Mouse (Mus musculus) kidney, postnatal 14 days (tissue): Measurements from ENCODE around the gene Ddn.
A peak's percentile ranks its signal among the peaks of the same experiment; 100 is the strongest.
"Not testable (repeated sequence)": the region's sequence is repeated elsewhere in the genome, so short reads cannot be mapped to it uniquely, and the experiment has no call there.

Source experiments
- DNase-seq: peaks from one replicate; pipeline ENCODE4 v3.0.0; 2022; ENCODE audit warnings: mixed read lengths

Gene Ddn

DNA sequence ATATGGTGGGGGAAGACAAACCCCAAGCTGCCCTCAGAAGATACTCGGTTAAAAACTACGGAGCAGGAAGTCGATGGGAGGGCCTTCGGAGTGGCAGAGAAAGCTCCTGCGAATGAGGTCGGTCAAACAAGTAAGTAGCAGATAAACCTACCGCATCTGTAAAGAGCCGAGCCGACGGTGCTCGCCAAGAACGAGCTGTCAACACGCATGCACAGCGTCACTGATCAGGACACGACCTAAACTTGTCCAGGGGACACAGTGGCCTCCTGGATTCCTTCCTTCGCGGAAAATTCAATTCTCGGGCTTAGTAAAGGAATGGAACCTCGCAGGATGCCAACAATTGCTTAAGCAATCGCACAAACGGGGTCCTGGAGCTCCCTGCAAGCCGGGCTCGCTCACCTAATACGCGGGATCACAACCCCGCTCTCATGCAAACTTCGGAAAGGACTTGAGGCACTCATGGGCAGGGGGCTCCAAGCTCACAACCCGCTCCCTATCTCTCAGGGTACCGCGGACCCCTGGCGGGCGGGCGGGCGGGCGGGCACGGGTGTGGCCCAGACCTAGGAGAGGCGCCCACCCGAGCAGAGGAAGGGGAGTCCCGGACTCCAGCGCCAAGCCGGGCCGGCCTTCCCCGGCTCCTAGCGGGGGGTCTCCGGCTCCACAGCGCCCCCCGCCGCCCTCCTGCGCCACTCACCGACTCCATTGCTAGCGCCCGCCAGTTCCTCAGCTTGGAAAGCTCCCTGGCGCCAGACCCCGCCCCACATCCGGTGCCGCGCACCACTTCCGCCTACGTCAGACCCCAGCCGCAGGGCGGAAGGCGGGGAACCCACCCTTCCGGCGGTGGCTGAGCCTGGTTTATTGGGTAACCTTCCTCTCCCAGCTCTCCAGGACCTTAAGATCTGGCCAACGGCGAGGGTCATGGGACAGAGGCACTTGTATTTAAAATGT lies 21.7 kb upstream of the Ddn start, which contains the start of gene Prkag1:
TSS of gene Prkag1 (minus strand) at position 786 of the 948 bp plus-strand sequence.
- DNase-seq, result peak; percentile 98

DNA sequence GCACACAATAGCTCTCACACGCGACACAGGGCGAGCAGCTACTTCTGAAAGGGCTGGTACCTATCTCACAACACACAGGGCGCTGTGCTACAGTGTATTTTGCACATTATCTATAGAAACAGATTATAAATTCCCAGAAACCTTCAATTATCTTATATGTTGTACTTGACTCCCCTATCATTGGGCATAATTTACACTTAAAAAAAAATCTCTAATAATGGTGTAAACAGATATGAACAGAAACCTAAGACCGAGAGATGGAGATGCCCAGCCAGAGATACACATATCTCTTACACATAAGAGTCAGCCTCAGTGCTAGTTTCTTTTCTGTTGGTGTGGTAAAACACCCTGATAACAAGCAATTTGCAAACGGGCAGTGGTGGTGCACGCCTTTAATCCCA lies 18.3 kb upstream of the Ddn start:
- DNase-seq, result no peak

DNA sequence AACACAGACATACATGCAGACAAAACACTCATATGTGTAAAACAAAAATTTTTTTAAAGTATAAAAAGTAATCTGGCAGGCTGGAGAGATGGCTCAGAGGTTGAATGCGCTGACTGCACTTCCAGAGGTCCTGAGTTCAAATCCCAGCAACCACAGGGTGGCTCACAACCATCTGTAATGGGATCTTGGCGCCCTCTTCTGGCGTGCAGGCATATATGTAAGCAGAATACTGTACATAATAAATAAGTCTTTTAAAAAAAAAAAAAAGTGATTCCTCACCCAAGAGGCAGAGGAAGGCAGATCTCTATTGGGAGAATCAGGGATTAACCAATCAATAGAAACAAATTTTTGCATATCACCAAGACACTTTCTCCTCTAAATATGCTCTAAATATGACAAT lies 14.1 kb upstream of the Ddn start:
- no peak for DNase-seq

DNA sequence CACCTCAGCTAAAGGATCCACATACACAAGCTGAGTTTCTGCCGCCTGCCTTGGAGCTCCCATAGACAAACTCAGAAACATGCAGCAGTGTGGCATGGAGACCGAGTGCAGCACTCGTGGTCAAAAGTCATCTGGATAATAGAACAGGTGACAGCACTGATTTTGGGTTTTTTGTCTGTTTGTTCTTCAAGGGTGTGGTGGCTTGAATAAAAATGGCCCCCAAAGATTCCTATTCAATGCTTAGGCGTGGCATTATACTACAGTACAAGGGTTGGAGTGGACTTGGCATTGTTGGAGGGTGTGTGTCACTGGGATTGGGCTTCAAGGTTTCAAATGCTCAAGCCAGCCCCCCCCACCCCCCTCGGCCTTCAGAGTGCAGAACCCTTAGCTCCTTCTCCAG lies 12.9 kb upstream of the Ddn start:
- no peak for DNase-seq

DNA sequence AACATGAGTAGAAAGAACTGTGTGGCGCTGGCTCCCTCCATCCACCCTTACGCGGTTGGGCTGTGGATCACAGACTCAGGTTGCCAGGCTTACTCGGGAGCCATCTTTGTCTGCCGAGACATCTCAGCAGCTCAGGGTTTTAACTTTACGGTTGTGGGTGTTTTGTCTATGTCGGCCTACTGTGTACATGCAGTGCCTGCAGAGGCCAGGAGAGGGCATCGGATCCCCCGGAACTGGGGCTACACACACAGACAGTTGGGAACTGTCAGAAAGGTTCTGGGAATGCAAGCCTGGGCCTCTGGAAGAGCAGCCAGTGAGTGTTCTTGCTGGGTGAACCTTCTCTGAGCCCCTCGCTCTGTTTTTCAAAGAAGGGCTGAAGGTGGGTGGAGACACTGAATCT lies 12.1 kb upstream of the Ddn start:
- no peak for DNase-seq

DNA sequence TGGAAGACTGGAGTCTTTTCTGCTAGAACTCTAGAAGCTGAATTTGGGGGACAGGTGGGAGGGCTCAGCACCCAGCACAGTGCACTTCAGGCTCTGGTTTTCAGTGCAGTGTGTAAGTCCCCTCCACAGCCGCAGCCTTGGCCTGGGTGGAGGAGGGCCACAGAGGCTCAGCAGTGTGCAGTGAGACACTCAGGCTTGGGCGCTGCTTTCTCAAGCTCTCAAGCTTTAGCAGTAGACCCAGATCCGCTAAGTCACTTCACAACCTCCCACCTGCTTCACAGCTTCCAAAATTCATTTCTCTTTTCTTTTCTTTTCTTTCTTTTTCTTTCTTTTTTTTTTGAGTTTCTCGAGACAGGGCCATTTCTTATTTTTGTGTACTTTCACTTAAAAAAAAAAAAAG lies 11.6 kb upstream of the Ddn start:
- no peak for DNase-seq

DNA sequence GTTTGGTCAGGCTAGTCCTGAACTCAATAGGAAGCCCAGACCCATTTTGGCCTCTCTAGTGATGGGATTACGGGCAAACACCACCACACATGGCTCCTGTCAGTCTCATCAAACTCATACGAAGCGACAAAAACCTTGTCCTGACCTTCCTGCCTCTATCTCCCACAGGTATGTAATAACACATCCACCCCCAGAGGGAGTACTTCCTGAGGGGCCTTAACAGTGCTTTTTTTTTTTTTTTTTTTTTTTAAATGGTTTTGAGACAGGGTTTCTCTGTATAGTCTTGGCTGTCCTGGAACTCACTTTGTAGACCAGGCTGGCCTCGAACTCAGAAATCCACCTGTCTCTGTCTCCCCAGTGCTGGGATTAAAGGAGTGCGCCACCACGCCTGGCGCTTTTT lies 8.9 kb upstream of the Ddn start:
- DNase-seq, result no peak

DNA sequence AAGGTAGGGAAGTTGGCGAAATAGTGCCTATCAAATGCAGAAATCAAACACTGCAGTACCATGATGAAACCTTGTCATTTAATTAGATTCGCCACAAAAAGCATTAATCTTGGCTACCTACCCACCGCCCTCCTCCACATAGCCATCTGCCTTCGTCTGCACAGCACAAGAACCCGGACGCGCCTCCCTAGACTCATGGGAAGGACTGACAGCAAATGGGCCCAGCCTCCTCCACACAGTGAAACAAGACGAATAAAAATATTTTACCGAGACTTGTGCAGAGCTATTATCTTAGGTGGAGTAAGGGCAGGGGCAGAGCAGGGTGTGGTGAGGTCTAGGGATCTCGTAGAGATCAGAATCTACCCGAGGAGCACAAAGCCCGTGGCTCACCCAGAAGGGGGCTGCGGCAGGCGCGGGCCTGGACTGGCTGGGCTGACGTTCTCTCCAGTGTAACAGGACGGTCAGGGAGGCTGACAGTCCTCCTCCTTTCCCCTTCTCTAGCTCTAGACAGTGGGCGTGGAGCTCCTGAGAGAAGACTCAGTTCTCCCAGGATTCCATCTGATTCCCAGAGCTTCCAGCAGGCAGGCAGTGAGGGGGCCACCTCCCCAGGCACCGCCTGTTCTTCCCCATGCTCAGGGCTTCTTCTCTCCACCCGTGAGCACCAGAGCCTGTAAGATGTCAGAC lies 3.6 kb upstream of the Ddn start:
- no peak for DNase-seq

DNA sequence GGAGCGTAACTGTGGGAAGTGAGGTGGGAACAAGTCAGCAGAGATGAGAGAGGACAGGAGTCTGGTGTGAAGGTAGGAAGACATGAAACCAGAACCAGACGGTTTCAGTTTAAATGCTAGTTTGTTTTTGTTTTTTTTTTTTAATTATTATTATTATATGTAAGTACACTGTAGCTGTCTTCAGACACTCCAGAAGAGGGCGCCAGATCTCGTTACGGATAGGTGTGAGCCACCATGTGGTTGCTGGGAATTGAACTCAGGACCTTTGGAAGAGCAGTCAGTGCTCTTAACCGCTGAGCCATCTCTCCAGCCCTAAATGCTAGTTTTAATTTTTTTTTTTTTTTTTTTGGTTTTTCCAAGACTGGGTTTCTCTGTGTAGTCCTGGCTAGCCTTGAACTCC lies 922 bp upstream of the Ddn start:
- DNase-seq, result not testable (repeated sequence)

DNA sequence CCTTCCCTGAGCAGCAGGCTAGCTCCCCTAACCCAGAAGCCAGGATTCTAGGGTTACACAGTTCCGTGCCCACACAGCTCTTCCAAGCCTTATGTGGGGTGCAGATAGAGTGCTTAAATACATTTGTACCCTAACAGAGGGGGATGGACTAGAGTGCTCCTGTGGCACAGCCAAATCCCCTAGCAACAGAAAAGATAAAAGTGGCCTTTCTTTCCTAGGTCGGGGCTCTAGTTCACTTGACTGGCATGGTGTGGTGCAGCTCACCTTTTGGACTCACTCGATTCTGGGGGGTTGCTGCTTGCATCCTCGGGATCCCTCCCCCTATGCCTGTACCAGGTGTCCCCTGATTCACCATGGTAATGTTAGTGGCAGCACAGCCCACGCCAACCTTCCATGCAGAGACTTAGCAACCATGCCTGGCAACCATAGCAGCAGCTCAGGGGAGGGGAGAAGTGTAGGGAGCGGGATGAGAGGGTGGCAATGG lies 597 bp downstream of the Ddn start:
- no peak for DNase-seq

DNA sequence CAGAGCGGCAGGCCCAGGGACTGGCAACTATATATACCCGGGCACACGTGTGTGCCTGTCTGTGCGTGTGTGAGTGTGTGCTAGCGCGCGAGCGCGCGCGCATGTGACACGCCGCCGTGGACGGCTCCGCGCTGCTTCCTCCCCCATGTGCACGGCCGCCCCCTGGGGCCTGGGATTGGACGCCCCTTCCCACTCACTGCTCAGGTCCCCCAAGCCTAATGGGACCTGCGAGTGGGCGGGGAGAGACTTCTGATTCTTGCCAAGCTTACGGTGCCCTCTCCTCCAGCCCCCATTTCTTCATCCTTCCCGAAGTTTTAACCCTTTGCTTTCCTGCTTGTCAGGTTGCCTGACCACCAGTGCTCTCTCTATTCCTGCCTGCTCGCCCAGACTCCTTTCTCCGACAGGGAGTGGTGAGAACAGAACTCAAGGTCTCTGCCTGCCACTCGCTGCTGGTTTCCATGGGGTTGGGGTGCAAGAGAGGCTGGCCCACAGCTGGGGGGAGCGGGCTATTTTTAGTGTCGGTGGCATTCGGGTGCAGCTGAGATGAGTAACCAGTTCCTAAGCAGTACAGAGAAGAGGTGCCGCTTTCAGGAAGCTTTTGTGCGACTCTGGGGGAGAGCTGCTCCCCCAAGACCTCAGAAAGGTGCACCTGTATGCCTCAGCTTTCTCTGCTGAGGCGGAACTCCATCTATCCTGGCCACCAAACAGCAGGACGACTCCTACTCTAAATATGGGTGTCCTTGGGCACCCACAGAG lies 1.2 kb downstream of the Ddn start:
- DNase-seq, result peak; percentile 34

DNA sequence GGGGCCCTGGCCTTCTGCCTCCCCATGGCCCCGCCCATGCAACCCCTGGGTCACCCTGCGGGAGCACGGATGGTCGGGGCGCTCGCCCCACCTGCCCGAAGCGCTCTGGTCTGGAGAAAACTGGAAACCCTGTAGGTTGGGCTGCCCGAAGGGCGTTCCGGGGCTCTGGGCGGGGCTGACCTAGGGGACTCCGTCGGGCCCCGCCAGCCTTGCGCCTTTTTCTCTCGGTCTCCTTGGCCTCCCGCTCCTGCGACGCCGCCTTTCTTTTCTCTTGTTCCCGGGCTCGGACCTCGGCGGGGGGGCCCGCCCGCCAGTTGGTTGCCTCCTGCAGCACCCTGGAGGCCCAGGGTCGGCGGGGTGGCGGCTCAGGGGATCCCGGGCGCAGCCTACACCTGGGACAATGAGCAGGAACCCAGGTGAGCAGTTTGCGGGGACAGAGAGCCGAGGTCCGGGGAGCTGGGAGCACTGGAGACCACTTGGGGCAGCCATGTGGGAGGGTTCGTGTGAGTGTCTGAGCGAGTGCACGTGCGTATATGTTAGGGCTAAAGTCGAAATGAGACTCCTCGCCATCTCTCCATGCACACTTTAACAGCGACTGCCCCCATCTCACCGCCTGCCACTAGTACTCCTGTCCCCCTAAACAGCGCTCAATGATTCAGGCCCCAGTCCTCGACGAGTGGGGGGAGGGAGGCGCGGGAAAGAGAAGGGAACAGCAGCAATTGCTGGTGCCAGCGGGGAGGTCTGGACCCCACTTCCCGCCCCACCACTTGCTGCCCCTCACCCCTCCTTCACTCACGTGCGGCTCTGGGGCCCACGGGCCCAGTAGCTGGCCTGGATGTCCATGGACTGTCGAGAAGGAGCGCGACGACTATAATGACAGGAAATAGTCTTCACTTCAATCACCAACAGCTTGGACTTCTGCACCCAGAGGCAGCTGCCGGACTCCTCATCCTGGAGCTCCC lies 2.2 kb downstream of the Ddn start:
- peak; percentile 46 for DNase-seq

DNA sequence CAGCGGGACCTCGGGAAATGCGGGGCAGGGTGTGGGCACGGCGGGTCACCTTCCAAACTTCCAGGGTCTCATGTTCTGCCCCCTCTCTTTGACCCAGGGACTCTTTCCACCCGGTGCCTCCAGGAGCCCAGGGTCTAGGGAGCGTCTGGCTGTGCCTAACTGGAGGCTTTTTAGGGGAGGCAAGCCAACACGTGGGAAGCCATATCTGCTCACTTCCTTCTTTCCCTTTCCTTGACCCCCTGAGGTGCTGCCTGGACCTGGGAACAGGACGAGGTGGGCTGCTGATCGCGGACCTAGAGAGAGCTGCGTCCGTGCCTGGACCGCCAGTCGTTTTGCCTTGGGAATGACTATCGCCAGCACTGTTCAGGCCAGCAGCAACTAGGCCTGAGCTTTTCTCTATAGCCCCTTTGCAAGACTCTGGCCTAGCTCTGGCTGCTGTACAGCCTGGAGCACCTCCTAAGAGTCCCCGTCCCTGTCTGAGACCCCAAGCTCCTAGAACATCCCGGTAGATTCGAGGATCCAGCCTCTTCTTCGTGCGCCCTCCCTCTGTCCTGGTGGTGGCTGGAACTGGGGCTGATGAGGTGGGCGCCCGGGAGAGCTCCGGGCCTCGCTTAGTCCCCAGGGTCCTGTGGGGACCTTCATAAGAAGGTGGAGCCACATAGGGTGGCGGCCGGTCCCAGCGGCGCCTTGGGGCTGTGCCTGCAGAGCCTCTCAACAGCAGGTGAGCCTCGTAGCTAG lies 3.0 kb downstream of the Ddn start:
- DNase-seq, result no peak

DNA sequence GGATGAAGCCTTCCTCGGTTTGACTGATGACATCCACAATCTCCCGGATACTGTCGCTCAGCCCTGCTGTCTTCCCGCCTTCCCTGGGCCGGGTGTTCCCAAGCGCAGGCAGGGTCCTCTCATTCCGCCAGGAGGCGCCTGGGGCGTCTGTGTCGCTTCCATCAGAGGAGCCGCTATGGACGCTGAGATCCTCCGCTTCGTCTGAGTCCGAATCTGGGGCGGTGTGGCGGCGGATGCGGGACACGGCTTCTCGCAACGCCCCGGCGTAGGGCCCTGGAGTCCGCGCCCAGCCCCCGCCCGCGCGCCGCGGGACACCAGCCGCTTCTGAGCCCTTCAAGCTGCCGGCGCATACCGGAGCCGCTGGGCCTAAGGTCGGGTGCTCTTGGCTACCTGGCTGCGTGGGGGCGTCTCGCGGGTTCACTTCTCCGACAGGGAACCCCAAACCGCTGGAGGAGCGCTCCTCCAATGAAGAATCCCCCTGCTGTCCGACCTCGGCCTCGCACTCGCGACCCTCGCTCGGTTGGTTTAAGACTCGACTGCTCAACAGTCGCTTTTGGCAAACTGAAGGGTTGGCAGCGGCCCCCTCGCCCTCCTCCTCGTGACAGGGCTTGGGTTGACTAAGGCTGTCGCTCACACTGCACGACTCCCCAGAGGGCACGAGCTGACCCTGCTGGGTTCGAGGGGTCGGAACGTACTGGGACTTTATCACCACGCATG lies 3.8 kb downstream of the Ddn start:
- peak; percentile 82 for DNase-seq

DNA sequence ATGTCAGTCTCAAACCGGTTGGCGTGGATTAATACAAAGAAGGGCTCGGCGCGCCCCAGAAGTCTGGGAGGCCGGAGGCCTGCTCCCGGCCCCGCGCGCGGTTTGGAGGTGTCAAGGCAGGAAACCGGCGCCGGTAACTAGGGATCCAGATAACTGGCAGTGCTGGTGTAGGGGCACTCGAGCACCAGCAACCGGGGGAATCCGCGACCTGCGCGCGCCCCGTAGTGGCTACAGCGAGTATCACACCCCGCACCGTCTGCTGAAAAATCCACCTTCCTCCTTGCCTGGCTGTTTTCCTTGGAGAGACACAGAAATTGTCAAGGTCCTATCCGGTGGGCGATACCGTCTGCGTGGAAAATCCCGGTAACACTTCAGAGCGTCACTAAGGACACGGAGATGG lies 5.2 kb downstream of the Ddn start:
- DNase-seq, result peak; percentile 89

DNA sequence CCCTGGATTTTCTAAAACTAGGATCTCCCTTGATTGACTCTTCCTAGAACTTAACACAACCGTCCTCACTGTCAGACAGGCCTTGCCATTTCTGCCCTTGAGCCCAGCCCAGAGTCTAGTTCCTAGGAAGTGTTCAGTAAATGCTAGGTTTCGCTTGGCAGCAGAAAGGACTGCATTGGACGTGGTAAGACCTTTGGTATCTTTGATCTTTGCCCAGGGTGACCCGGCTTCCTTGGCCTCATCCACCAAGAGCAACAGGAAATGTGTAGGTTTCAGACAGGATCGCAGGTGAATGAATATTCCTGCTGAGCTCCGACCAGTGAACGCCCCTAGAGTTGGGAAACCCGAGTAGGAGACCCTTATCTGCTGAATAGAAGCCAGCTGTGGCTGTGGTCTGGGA lies 6.4 kb downstream of the Ddn start:
- DNase-seq, result no peak

DNA sequence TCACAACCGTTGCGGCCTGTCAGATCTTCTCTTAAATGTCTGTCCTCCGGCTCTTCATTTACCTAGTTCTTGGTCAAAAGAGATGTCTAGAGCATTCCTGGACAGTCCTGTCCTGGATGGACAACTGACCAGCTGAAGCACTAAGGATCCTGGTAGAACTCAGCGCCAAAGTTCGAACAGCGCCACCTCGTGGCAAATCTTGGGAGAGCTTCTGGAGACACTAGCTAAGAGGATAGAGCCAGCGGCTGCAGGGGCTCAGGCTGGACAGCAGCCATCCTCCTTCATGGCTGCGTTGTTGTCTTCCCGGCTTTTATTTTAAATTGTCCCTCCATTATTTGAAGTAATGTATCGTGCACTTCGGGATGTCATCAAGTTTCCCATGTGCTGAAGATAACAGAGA lies 9.9 kb downstream of the Ddn start:
- DNase-seq, result peak; percentile 86

DNA sequence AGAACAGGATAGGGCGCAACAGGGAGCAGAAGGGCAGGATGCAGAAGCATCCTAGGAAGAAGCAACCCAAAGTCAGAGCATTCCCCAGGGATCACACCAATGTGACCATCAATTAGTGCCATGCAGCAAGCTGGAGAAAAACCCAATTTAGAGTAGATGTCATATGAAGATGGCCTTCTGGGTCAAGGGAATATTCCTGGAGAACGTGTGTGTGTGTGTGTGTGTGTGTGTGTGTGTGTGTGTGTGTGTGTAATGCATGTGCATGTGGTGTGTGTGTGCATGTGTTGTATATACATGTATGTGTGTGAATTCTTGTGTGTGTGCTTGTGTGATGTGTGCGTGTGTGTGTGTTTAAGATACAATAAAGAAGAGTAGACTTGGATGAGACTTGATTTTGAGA lies 10.4 kb downstream of the Ddn start:
- no peak for DNase-seq

DNA sequence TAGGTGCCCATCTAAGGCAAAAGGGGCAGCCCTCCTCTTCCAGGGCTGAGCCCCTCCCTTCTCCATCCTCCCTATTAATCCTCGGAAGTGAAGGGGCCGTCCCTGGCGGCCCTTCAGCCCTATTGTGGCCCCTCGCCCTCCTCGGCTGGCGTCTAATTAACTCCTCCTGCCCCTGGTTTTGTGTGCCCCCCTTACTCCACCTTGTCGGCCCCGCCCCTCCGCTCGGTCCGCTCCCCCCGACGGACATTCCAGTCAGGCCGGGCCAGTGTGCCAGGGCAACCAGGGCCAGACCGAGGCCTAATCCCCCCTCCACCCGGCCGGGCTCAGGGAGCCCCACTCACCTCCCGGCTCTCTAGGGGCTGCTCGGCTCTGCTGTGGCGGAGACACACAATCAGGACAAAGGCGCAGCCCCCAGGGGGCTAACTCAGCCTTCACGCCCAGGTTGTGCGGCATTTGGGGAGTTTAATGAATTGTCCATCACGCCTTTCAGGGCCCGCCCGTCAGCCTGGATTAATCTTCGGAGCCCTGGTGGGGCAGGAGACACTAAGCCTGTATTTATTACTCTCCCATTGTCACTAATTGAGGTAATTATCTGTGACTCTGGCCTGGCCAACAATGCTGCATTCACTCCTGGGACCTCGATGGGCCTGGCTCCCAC lies 11.3 kb downstream of the Ddn start:
- no peak for DNase-seq
